Mouse (Mus musculus): Measurements from ENCODE around the gene Fam184a.

- TF ChIP-seq CTCF (IDR thresholded peaks at IDR 0.05; ENCODE audit: control insufficient read depth, insufficient read depth, insufficient read length) (no peak), FOSL1 (IDR thresholded peaks at IDR 0.05; ENCODE audit: insufficient read depth, low read length, poor library complexity, severe bottlenecking) (no peak), MAX (IDR thresholded peaks at IDR 0.05) (no peak), USF1 (IDR thresholded peaks at IDR 0.05; ENCODE audit: low read depth) (no peak), MYOG (IDR thresholded peaks at IDR 0.05; ENCODE audit: control insufficient read depth, extremely low read depth, insufficient read length) (no peak), CEBPB (IDR thresholded peaks at IDR 0.05; ENCODE audit: low read depth) (no peak)
Measured at GRCm38 (mm10) chr10:53728883-53729282, 22.0 kb downstream of the Fam184a start.

All from C2C12 (cell line).